Mouse (Mus musculus) intestine, embryonic 15.5 days (tissue): ENCODE measurements at regions not wholly inside any gene's neighbourhood (a gene's known extent, or its start where the extent isn't known, plus 50 kb on each side); places are given as distances from the start of the nearest gene placed in this dataset.

Experiments
- ATAC-seq: fragments of 200-750 bp; cut with Nextera tagmentation; 2 replicates; pipeline ENCODE4 v1.8.0; 2017; ENCODE audit warnings: moderate TSS enrichment, moderate library complexity
- H3K27ac ChIP-seq: fragments of 300-500 bp; sonication (generic); 2 replicates; pipeline ENCODE4 v1.5.1; 2015; ENCODE audit warnings: mild to moderate bottlenecking, inconsistent platforms
- H3K27me3 ChIP-seq: fragments of 300-500 bp; sonication (generic); replicated peaks from 2 replicates; pipeline ENCODE4 v1.6.1; 2015; ENCODE audit warnings: inconsistent platforms
- H3K36me3 ChIP-seq: fragments of 300-500 bp; sonication (generic); 2 replicates; pipeline ENCODE4 v1.6.1; 2015; ENCODE audit warnings: inconsistent platforms
- H3K4me1 ChIP-seq: fragments of 300-500 bp; sonication (generic); replicated peaks from 2 replicates; pipeline ENCODE4 v1.6.1; 2015; ENCODE audit warnings: inconsistent platforms
- H3K4me2 ChIP-seq: fragments of 300-500 bp; sonication (generic); replicated peaks from 2 replicates; pipeline ENCODE4 v1.6.1; 2015; ENCODE audit warnings: mild to moderate bottlenecking, inconsistent platforms
- H3K4me3 ChIP-seq: fragments of 300-500 bp; sonication (generic); replicated peaks from 2 replicates; pipeline ENCODE4 v1.5.1; 2015; ENCODE audit warnings: inconsistent platforms
- H3K9ac ChIP-seq: fragments of 300-500 bp; sonication (generic); 2 replicates; pipeline ENCODE4 v1.6.1; 2015; ENCODE audit warnings: inconsistent platforms
- H3K9me3 ChIP-seq: fragments of 300-500 bp; sonication (generic); 2 replicates; pipeline ENCODE4 v1.6.1; 2016; ENCODE audit warnings: inconsistent platforms
- WGBS: fragments of 180-500 bp; shearing (Covaris S2); methylation state at CpG from one replicate; pipeline ENCODE4 v1.1.7; 2015; 5-methylcytosine and 5-hydroxymethylcytosine counted together

DNA sequence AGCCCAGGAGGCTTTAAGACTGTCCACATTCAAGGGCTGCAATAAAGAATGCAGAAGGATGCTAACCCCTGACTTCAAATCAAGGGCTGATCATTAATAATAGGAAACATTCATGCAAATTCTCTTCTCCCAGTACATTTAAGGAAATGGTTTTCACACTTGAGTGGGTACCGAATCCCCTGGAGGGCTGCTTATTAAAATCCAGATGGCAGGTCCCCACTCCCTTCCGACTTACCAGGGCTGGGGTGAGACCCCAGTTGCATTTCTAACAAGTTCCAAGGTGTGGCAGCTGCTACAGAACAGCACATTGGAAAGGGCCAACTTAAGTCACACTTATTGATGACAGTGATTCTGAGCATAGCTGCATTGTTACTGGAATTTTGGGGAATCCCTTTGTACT, 129.0 kb upstream of the Cox10 start:
- Histone ChIP-seq H3K36me3 (no peaks in the 10 kb centered on the region), H3K4me1 (no peaks in the 10 kb centered on the region), H3K9ac (no peak overlapping the region), H3K4me2 (no peak overlapping the region), H3K4me3 (no peak overlapping the region), H3K9me3 (no peaks in the 10 kb centered on the region), H3K27ac (no peak overlapping the region), H3K27me3 (no peaks in the 10 kb centered on the region)
- 66% methylated on average over 2 of the region's 2 CpGs for WGBS
- ATAC-seq = no peak

- H3K27ac ChIP-seq = no peak overlapping the region
Observed at GRCm38 (mm10) chr11:64207358-64207864, 128.1 kb upstream of the Cox10 start.

DNA sequence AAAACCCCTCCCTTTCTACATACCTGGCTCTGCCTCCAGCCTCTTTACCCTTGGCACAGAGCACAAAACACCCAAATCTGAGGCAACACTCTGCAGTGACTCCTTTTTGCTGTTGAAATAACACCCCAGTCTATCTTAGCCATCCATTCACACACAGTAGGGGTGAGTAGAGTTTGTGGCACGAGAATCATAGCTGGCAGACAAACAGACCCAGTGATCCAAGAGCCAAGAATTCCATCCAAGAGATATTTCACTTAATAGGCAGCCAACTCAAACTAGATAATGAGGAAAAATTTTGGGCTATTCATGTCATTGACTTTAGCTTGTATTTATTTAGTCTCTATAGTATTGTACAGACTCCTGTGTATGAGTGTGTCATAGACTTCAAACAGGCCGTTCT, 126.9 kb upstream of the Cox10 start:
- WGBS = 77% methylated on average over 2 of the region's 2 CpGs
- no peak overlapping the region for H3K27ac ChIP-seq
- no peaks in the 10 kb centered on the region for H3K27me3 ChIP-seq
- no peaks in the 10 kb centered on the region for H3K36me3 ChIP-seq
- no peaks in the 10 kb centered on the region for H3K9me3 ChIP-seq
- H3K4me1 ChIP-seq = no peaks in the 10 kb centered on the region
- no peak for ATAC-seq
- no peak overlapping the region for H3K4me3 ChIP-seq
- H3K9ac ChIP-seq = no peak overlapping the region
- no peak overlapping the region for H3K4me2 ChIP-seq

More at GRCm38 (mm10) chr11:64207358-64207864, 128.1 kb upstream of the Cox10 start:
- no peaks in the 10 kb centered on the region for H3K36me3 ChIP-seq
- no peaks in the 10 kb centered on the region for H3K4me1 ChIP-seq
- ATAC-seq = no peak
- no peak overlapping the region for H3K9ac ChIP-seq
- WGBS = 69% methylated on average over 4 of the region's 4 CpGs
- no peak overlapping the region for H3K4me2 ChIP-seq
- no peak overlapping the region for H3K4me3 ChIP-seq
- H3K27me3 ChIP-seq = no peaks in the 10 kb centered on the region
- no peaks in the 10 kb centered on the region for H3K9me3 ChIP-seq

DNA sequence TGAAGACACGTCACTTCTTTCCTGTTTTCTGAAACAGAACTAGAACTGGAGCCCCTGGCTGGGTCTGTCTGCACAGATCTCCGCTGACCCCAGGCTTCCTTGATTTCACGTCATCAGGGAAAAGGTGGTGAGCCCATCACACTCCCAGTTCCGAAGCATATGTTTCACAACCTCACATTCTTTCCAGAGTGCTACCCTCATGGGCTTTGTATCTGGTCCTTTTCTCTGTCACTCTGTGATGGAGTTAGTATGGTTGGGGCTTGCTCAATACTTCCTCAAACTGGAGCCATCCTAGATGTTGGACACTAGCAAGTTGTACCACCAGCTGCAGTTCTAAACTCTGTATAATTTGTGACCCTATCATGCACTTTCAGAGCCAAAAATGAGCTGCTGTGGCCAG, 125.8 kb upstream of the Cox10 start:
- Histone ChIP-seq H3K27me3 (no peaks in the 10 kb centered on the region), H3K4me1 (no peaks in the 10 kb centered on the region), H3K4me3 (no peak overlapping the region), H3K27ac (no peak overlapping the region), H3K9me3 (no peaks in the 10 kb centered on the region), H3K4me2 (no peak overlapping the region), H3K36me3 (no peaks in the 10 kb centered on the region), H3K9ac (no peak overlapping the region)
- 79% methylated on average over 4 of the region's 4 CpGs for WGBS
- ATAC-seq = no peak

GRCm38 (mm10) chr11:64204305-64204704, 125.0 kb upstream of the Cox10 start:
- Histone ChIP-seq H3K27me3 (no peaks in the 10 kb centered on the region), H3K4me3 (no peak overlapping the region), H3K9ac (no peak overlapping the region), H3K4me1 (no peaks in the 10 kb centered on the region), H3K27ac (no peak overlapping the region), H3K36me3 (no peaks in the 10 kb centered on the region), H3K9me3 (no peaks in the 10 kb centered on the region), H3K4me2 (no peak overlapping the region)
- 51% methylated on average over 7 of the region's 7 CpGs for WGBS
- no peak for ATAC-seq

GRCm38 (mm10) chr11:64200874-64201273, 121.6 kb upstream of the Cox10 start:
- H3K4me2 ChIP-seq = no peak overlapping the region
- 83% methylated on average over 6 of the region's 6 CpGs for WGBS
- no peaks in the 10 kb centered on the region for H3K27me3 ChIP-seq
- H3K9me3 ChIP-seq = no peaks in the 10 kb centered on the region
- H3K9ac ChIP-seq = no peak overlapping the region
- H3K27ac ChIP-seq = no peak overlapping the region
- no peaks in the 10 kb centered on the region for H3K36me3 ChIP-seq
- no peaks in the 10 kb centered on the region for H3K4me1 ChIP-seq
- no peak for ATAC-seq
- H3K4me3 ChIP-seq = no peak overlapping the region

- 74% methylated on average over 3 of the region's 3 CpGs for WGBS
- no peak overlapping the region for H3K9ac ChIP-seq
- no peaks in the 10 kb centered on the region for H3K27me3 ChIP-seq
- ATAC-seq = no peak
- H3K27ac ChIP-seq = no peak overlapping the region
- H3K9me3 ChIP-seq = no peaks in the 10 kb centered on the region
- H3K4me2 ChIP-seq = no peak overlapping the region
- H3K4me1 ChIP-seq = no peaks in the 10 kb centered on the region
- H3K36me3 ChIP-seq = no peaks in the 10 kb centered on the region
- no peak overlapping the region for H3K4me3 ChIP-seq
Observed at GRCm38 (mm10) chr11:64195272-64195671, 116.0 kb upstream of the Cox10 start.

DNA sequence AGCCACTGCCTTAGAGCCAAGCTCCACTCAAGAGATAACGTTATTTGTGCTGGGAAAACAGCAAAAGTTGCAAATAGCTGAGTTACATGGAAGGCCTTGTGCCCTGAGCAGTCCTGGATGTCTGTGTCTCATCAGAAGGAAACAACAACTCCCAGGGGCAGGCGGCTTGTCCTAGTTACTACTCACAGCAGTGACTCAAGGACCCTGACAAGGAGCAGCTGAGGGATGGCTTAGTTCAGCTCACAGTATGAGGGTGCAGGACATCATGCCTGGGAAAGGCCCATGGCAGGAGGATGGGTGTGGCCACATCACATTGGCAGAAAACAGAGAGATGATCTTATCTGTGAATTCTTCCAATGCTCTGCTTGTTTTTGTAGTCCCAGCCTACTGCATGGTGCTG, 109.4 kb upstream of the Cox10 start:
- Histone ChIP-seq H3K4me3 (no peak overlapping the region), H3K4me2 (no peak overlapping the region), H3K27me3 (no peaks in the 10 kb centered on the region), H3K4me1 (no peaks in the 10 kb centered on the region), H3K27ac (no peak overlapping the region), H3K9me3 (no peaks in the 10 kb centered on the region), H3K9ac (no peak overlapping the region), H3K36me3 (no peaks in the 10 kb centered on the region)
- WGBS = 53% methylated on average over 2 of the region's 2 CpGs
- no peak for ATAC-seq

GRCm38 (mm10) chr11:64187488-64188444, 108.5 kb upstream of the Cox10 start:
- Histone ChIP-seq H3K4me2 (no peak overlapping the region), H3K9ac (no peak overlapping the region), H3K27ac (no peak overlapping the region), H3K27me3 (no peaks in the 10 kb centered on the region), H3K4me1 (no peaks in the 10 kb centered on the region), H3K9me3 (no peaks in the 10 kb centered on the region), H3K36me3 (no peaks in the 10 kb centered on the region), H3K4me3 (no peak overlapping the region)
- ATAC-seq = no peak
- WGBS = 56% methylated on average over 9 of the region's 9 CpGs

- Histone ChIP-seq H3K4me2 (no peak overlapping the region), H3K27me3 (no peaks in the 10 kb centered on the region), H3K9me3 (no peaks in the 10 kb centered on the region), H3K27ac (no peak overlapping the region), H3K36me3 (no peaks in the 10 kb centered on the region), H3K9ac (no peak overlapping the region), H3K4me1 (no peaks in the 10 kb centered on the region), H3K4me3 (no peak overlapping the region)
- WGBS = 49% methylated on average over 3 of the region's 3 CpGs
- no peak for ATAC-seq
Observed at GRCm38 (mm10) chr11:64187007-64187406, 107.7 kb upstream of the Cox10 start.

DNA sequence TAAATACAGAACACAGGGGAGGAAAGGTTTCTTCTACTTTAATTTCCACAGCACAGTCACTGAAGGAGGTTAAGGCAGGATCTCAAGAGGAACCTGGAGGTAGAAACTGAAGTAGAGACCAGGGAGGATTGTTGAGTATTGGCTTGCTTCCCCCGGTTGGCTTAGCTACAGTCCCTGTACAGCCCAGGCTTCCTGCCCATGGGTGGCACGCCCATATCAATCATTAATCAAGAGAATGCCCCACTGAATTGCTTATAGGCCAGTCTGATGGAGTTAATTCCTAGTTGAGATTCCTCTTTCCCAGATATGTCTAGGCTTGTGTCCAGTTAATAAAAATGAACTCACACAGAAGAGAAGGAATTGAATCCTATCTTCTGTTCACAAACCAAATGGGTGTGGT, 107.3 kb upstream of the Cox10 start:
- no peak overlapping the region for H3K4me3 ChIP-seq
- no peak overlapping the region for H3K4me2 ChIP-seq
- no peaks in the 10 kb centered on the region for H3K9me3 ChIP-seq
- H3K27ac ChIP-seq = no peak overlapping the region
- no peak for ATAC-seq
- no peaks in the 10 kb centered on the region for H3K27me3 ChIP-seq
- no peaks in the 10 kb centered on the region for H3K4me1 ChIP-seq
- no peaks in the 10 kb centered on the region for H3K36me3 ChIP-seq
- WGBS = 55% methylated on average over 2 of the region's 2 CpGs
- H3K9ac ChIP-seq = no peak overlapping the region

- H3K36me3 ChIP-seq = no peaks in the 10 kb centered on the region
- no peak for ATAC-seq
- no peak overlapping the region for H3K4me2 ChIP-seq
- H3K27ac ChIP-seq = no peak overlapping the region
- no peaks in the 10 kb centered on the region for H3K9me3 ChIP-seq
- H3K9ac ChIP-seq = no peak overlapping the region
- H3K4me3 ChIP-seq = no peak overlapping the region
- H3K4me1 ChIP-seq = no peaks in the 10 kb centered on the region
- WGBS = 12% methylated on average over 2 of the region's 2 CpGs
- no peaks in the 10 kb centered on the region for H3K27me3 ChIP-seq
Observed at GRCm38 (mm10) chr11:64180036-64180435, 100.8 kb upstream of the Cox10 start.
